Mouse (Mus musculus) forebrain, embryonic 14.5 days (tissue): ENCODE measurements around the gene Hs6st1. TPM values are rescaled to one million over a fixed set of nuclear protein-coding genes. Genes with fewer than 3 reads are reported as not detected.
A peak's percentile ranks its signal among the peaks of the same experiment; 100 is the strongest.

Experiments
- ATAC-seq: fragments of 200-750 bp; cut with Nextera tagmentation; 2 replicates; pipeline ENCODE4 v1.8.0; 2017; ENCODE audit warnings: mild to moderate bottlenecking, moderate library complexity
- DNase-seq: peaks from one replicate; pipeline ENCODE4 v3.0.0-alpha.2; 2015; ENCODE audit warnings: low spot score
- H3K27ac ChIP-seq: fragments of 300-500 bp; sonication (generic); 2 replicates; pipeline ENCODE4 v1.5.1; 2014; ENCODE audit warnings: low read depth, mild to moderate bottlenecking, control low read depth, low read length, moderate library complexity
- H3K27me3 ChIP-seq: fragments of 300-500 bp; sonication (generic); replicated peaks from 2 replicates; pipeline ENCODE4 v1.6.1; 2014; ENCODE audit warnings: low read length, control low read depth, mixed read lengths; ENCODE audit not compliant: control insufficient read depth, insufficient read depth
- H3K36me3 ChIP-seq: fragments of 300-500 bp; sonication (generic); 2 replicates; pipeline ENCODE4 v1.6.1; 2014; ENCODE audit warnings: low read length, control low read depth; ENCODE audit not compliant: control insufficient read depth, insufficient read depth
- H3K4me1 ChIP-seq: fragments of 300-500 bp; sonication (generic); 2 replicates; pipeline ENCODE4 v1.6.1; 2014; ENCODE audit warnings: antibody characterized with exemption, low read length, control low read depth; ENCODE audit not compliant: control insufficient read depth, insufficient read depth
- H3K4me2 ChIP-seq: fragments of 300-500 bp; sonication (generic); 2 replicates; pipeline ENCODE4 v1.6.1; 2014; ENCODE audit warnings: mild to moderate bottlenecking, control low read depth, low read length
- H3K4me3 ChIP-seq: fragments of 300-500 bp; sonication (generic); 2 replicates; pipeline ENCODE4 v1.5.1; 2014; ENCODE audit warnings: low read depth, low read length, control low read depth
- H3K9ac ChIP-seq: fragments of 300-500 bp; sonication (generic); 2 replicates; pipeline ENCODE4 v1.6.1; 2014; ENCODE audit warnings: mild to moderate bottlenecking, low read length, control low read depth, moderate library complexity
- H3K9me3 ChIP-seq: fragments of 300-500 bp; sonication (generic); replicated peaks from 2 replicates; pipeline ENCODE4 v1.6.1; 2016; ENCODE audit warnings: low read length, control low read depth, mixed read lengths; ENCODE audit not compliant: control insufficient read depth
- WGBS: fragments of 180-500 bp; shearing (Covaris S2); extraction: QIAGEN DNeasy Blood & Tissue Kit; methylation state at CpG from one replicate; pipeline ENCODE4 v1.1.7; 2014; 5-methylcytosine and 5-hydroxymethylcytosine counted together
- polyA plus RNA-seq: library from polyadenylated mRNA; unstranded; fragments of >200 nt; fragmentation: Nextera tagmentation; extraction: Ambion mirVana; gene quantifications from 2 replicates; pipeline ENCODE4 v1.2.1, GENCODE M21; 2014

Hs6st1 gene
- polyA plus RNA-seq, 1 experiment from 2014 or later = 10.6 TPM

GRCm38 (mm10) chr1:36074197-36074596, 6.0 kb downstream of the Hs6st1 start:
- H3K9me3 ChIP-seq = no peaks in the 10 kb centered on the region
- no peak overlapping the region for H3K4me3 ChIP-seq
- no peak overlapping the region for H3K9ac ChIP-seq
- no peaks in the 10 kb centered on the region for H3K36me3 ChIP-seq
- peaks cover 38% of the 10 kb centered on the region for H3K4me1 ChIP-seq
- H3K4me2 ChIP-seq = no peak overlapping the region
- no peaks in the 10 kb centered on the region for H3K27me3 ChIP-seq
- no peak for DNase-seq
- ATAC-seq = no peak
- WGBS = 100% methylated on average over 4 of the region's 5 CpGs
- H3K27ac ChIP-seq = no peak overlapping the region

DNA sequence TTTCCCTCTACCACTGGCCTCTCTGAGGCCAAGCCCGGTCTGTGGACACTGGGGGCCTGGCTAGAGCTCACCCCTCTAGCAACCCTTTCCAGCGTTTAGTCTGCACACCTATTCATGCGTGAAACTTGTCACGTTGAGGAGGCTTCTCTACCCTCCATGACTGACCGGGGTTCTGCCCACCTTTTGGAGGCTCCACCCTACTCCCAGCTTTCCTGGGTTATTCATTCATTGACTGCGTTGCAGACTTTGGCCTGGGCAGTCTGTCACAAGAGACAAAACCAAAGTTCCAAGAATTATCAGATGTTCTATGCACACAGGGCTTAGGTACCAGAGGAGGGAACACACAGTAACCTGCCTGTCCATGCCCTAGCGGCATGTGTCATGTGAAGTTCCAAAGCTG, 6.8 kb downstream of the Hs6st1 start:
- Histone ChIP-seq H3K27ac (no peak overlapping the region), H3K4me3 (no peak overlapping the region), H3K9ac (no peak overlapping the region), H3K36me3 (0 out of 2 replicates have a peak, but pooled peaks cover under 1% of the 10 kb centered on the region), H3K9me3 (no peaks in the 10 kb centered on the region), H3K4me2 (no peak overlapping the region), H3K4me1 (peaks cover 30% of the 10 kb centered on the region), H3K27me3 (no peaks in the 10 kb centered on the region)
- DNase-seq = no peak
- ATAC-seq = no peak
- WGBS = 85% methylated on average over 7 of the region's 7 CpGs

GRCm38 (mm10) chr1:36075652-36076051, 7.5 kb downstream of the Hs6st1 start:
- Histone ChIP-seq H3K4me1 (peaks cover 23% of the 10 kb centered on the region), H3K27me3 (no peaks in the 10 kb centered on the region), H3K9me3 (no peaks in the 10 kb centered on the region), H3K4me3 (no peak overlapping the region), H3K4me2 (no peak overlapping the region), H3K36me3 (0 out of 2 replicates have a peak, but pooled peaks cover 3% of the 10 kb centered on the region), H3K27ac (no peak overlapping the region), H3K9ac (no peak overlapping the region)
- DNase-seq = no peak
- WGBS = 86% methylated on average over 5 of the region's 5 CpGs
- no peak for ATAC-seq

- H3K4me3 ChIP-seq = no peak overlapping the region
- peaks cover 15% of the 10 kb centered on the region for H3K4me1 ChIP-seq
- no peak overlapping the region for H3K9ac ChIP-seq
- WGBS = 41% methylated on average over 6 of the region's 6 CpGs
- DNase-seq (no peak), ATAC-seq (peak; percentile 29)
- H3K36me3 ChIP-seq = 0 out of 2 replicates have a peak, but pooled peaks cover 3% of the 10 kb centered on the region
- H3K9me3 ChIP-seq = no peaks in the 10 kb centered on the region
- no peak overlapping the region for H3K4me2 ChIP-seq
- H3K27ac ChIP-seq = no peak overlapping the region
- no peaks in the 10 kb centered on the region for H3K27me3 ChIP-seq
Observed at GRCm38 (mm10) chr1:36077084-36077483, 8.9 kb downstream of the Hs6st1 start.

GRCm38 (mm10) chr1:36078250-36078649, 10.1 kb downstream of the Hs6st1 start:
- 100% methylated on average over 1 of the region's 1 CpGs for WGBS
- DNase-seq = no peak
- peaks cover 8% of the 10 kb centered on the region for H3K36me3 ChIP-seq
- no peak overlapping the region for H3K4me3 ChIP-seq
- H3K27me3 ChIP-seq = no peaks in the 10 kb centered on the region
- H3K9me3 ChIP-seq = no peaks in the 10 kb centered on the region
- no peak overlapping the region for H3K9ac ChIP-seq
- ATAC-seq = no peak
- no peak overlapping the region for H3K27ac ChIP-seq
- peaks cover 7% of the 10 kb centered on the region; the same call in 1 of the 2 replicates for H3K4me1 ChIP-seq
- no peak overlapping the region for H3K4me2 ChIP-seq

GRCm38 (mm10) chr1:36079679-36080078, 11.5 kb downstream of the Hs6st1 start:
- Histone ChIP-seq H3K4me1 (peaks cover 7% of the 10 kb centered on the region; the same call in 1 of the 2 replicates), H3K27ac (no peak overlapping the region), H3K9ac (no peak overlapping the region), H3K36me3 (peaks cover 16% of the 10 kb centered on the region), H3K4me2 (no peak overlapping the region), H3K4me3 (no peak overlapping the region), H3K9me3 (no peaks in the 10 kb centered on the region), H3K27me3 (no peaks in the 10 kb centered on the region)
- WGBS = 79% methylated on average over 8 of the region's 8 CpGs
- DNase-seq (no peak), ATAC-seq (no peak)

DNA sequence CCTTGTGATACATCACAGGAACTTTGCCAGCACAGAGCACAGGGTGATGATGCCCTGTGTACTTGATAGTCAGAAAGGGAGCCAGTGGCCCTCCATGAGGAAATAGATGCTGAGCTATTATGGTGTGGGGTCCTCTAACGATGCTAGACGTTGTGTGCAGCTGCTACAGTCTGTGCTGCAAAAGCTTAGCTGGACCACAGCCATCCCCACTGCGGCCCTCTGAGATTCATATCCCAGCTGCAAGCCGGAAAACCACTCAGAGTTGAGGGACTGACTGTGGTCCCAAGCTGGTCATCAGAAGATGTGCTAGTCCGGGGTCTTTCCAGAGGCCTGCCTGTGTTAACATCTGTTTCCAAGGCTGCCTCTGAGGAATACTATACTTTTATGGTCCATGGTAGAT, 12.8 kb downstream of the Hs6st1 start:
- H3K36me3 ChIP-seq = peaks cover 19% of the 10 kb centered on the region
- WGBS = 72% methylated on average over 5 of the region's 5 CpGs

DNA sequence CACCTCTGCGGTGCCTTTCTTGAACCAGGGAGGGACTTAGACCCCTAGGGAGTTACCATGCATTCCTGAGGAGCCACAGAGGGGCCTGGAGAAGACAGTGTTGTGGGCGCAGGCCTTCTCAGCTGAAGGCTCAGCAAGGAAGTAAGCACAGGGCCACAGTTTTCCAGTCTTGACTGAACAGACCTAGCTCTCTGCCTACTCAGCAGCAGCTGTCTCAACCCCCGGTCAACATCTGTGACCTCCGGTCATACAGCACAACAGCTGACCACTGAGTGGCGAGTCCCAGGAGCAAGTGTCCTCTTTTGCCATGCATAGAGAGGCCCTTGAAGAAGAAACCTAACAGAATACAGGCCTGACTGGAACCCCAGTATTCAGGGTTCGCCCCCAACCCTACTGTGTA, 14.0 kb downstream of the Hs6st1 start:
- ATAC-seq (no peak), DNase-seq (no peak)
- Histone ChIP-seq H3K9me3 (no peaks in the 10 kb centered on the region), H3K4me2 (no peak overlapping the region), H3K36me3 (peaks cover 22% of the 10 kb centered on the region), H3K9ac (no peak overlapping the region), H3K27me3 (no peaks in the 10 kb centered on the region), H3K27ac (no peak overlapping the region), H3K4me1 (0 out of 2 replicates have a peak, but pooled peaks cover under 1% of the 10 kb centered on the region), H3K4me3 (no peak overlapping the region)
- WGBS = 93% methylated on average over 6 of the region's 6 CpGs

More for the DNA sequence above, 12.8 kb downstream of the Hs6st1 start:
- Histone ChIP-seq H3K4me2 (no peak overlapping the region), H3K27me3 (no peaks in the 10 kb centered on the region), H3K4me3 (no peak overlapping the region), H3K27ac (no peak overlapping the region), H3K4me1 (peaks cover 7% of the 10 kb centered on the region; the same call in 1 of the 2 replicates), H3K9me3 (no peaks in the 10 kb centered on the region), H3K9ac (no peak overlapping the region)
- DNase-seq (no peak), ATAC-seq (no peak)

GRCm38 (mm10) chr1:36083554-36083953, 15.4 kb downstream of the Hs6st1 start:
- Histone ChIP-seq H3K9me3 (no peaks in the 10 kb centered on the region), H3K4me2 (no peak overlapping the region), H3K9ac (no peak overlapping the region), H3K4me3 (no peak overlapping the region), H3K27ac (no peak overlapping the region), H3K27me3 (no peaks in the 10 kb centered on the region), H3K4me1 (peaks cover 5% of the 10 kb centered on the region), H3K36me3 (peaks cover 22% of the 10 kb centered on the region)
- DNase-seq = no peak
- WGBS = 88% methylated on average over 5 of the region's 5 CpGs
- ATAC-seq = no peak
